Mouse (Mus musculus) frontal cortex, adult 2 months (tissue): ENCODE measurements around the gene Cd52. TPM values are rescaled to one million over a fixed set of nuclear protein-coding genes. Genes with fewer than 3 reads are reported as not detected.
"Not testable (repeated sequence)": the region's sequence is repeated elsewhere in the genome, so short reads cannot be mapped to it uniquely, and the experiment has no call there.

Source experiments
- DNase-seq, 2 experiments: peaks; one replicate each; pipeline ENCODE4 v3.0.0; 2022; ENCODE audit warnings: low spot score in 1 of 2; ENCODE audit errors: extremely low spot score in 1 of 2
- polyA plus RNA-seq: library from polyadenylated mRNA; depleted of rRNA; stranded (reverse); fragments of >200 nt; gene quantifications from 2 replicates; pipeline ENCODE4 v1.2.3, GENCODE M21; 2012; rRNA removed

Gene Cd52
- 5.6 and 7.1 TPM in 2 replicates for polyA plus RNA-seq

GRCm38 (mm10) chr4:134094923-134095547 is at the start of gene Cd52:
Gene Cd52, minus strand, starts transcription at chr4:134095082.
- peak in 1 of 2 experiments; percentile 30 for DNase-seq

GRCm38 (mm10) chr4:134144297-134144696 is 49.4 kb upstream of the Cd52 start:
- DNase-seq: not testable (repeated sequence)

- no peak for DNase-seq
These were observed 44.0 kb upstream of the Cd52 start for GRCm38 (mm10) chr4:134138857-134139256.

- no peak for DNase-seq
These were observed 41.5 kb upstream of the Cd52 start for GRCm38 (mm10) chr4:134136280-134136926.

- no peak for DNase-seq
These were observed 37.7 kb upstream of the Cd52 start for GRCm38 (mm10) chr4:134132519-134133095.

GRCm38 (mm10) chr4:134132117-134132516 is 37.2 kb upstream of the Cd52 start:
- no peak for DNase-seq

GRCm38 (mm10) chr4:134129482-134129881 is 34.6 kb upstream of the Cd52 start:
- peak in 1 of 2 experiments; percentile 57 for DNase-seq

GRCm38 (mm10) chr4:134128983-134129362 is 34.1 kb upstream of the Cd52 start:
- DNase-seq: no peak

- peak; percentile 77 to 88 for DNase-seq
These were observed 33.5 kb upstream of the Cd52 start, which contains the start of gene Sh3bgrl3 for GRCm38 (mm10) chr4:134128221-134128982. Gene Sh3bgrl3, minus strand, starts transcription at chr4:134128789.

GRCm38 (mm10) chr4:134127793-134128192 is 32.9 kb upstream of the Cd52 start:
- no peak for DNase-seq

- peak; percentile 58 to 80 for DNase-seq
These were observed 32.2 kb upstream of the Cd52 start for GRCm38 (mm10) chr4:134127121-134127455.

- no peak for DNase-seq
These were observed 31.6 kb upstream of the Cd52 start for GRCm38 (mm10) chr4:134126300-134127120.

- no peak for DNase-seq
These were observed 30.6 kb upstream of the Cd52 start for GRCm38 (mm10) chr4:134125383-134126060.

GRCm38 (mm10) chr4:134123680-134124551 is 29.0 kb upstream of the Cd52 start:
- peak; percentile 85 to 92 for DNase-seq

GRCm38 (mm10) chr4:134123147-134123546 is 28.3 kb upstream of the Cd52 start:
- DNase-seq: no peak

- peak in 1 of 2 experiments; percentile 47 for DNase-seq
These were observed 27.4 kb upstream of the Cd52 start for GRCm38 (mm10) chr4:134122281-134122680.

- DNase-seq: no peak
These were observed 26.7 kb upstream of the Cd52 start for GRCm38 (mm10) chr4:134121571-134121970.

- DNase-seq: no peak
These were observed 26.0 kb upstream of the Cd52 start for GRCm38 (mm10) chr4:134120916-134121315.
